Mouse (Mus musculus) MEL (cell line): ENCODE results near the gene Pknox2. TPM values are rescaled to one million over a fixed set of nuclear protein-coding genes. Genes with fewer than 3 reads are reported as not detected.

Source experiments
- DNase-seq: peaks from one replicate; pipeline ENCODE4 v3.0.0; 2011; ENCODE audit warnings: low read depth, low spot score
- H3K27ac ChIP-seq: 2 replicates; pipeline ENCODE4 v1.5.1; 2012; ENCODE audit warnings: low read depth, mild to moderate bottlenecking, control low read depth, low read length, moderate library complexity; ENCODE audit not compliant: control insufficient read depth
- H3K27me3 ChIP-seq, 2 experiments: fragments of 150-350 bp in 1 of 2; sonication (generic) in 1 of 2; 2 replicates each; pipeline ENCODE4 v1.6.1; 2012; ENCODE audit warnings: low read length in 2 of 2, mild to moderate bottlenecking in 2 of 2, improper control_type of control experiment in 1 of 2, moderate library complexity in 1 of 2; ENCODE audit not compliant: insufficient read depth in 2 of 2, control insufficient read depth in 1 of 2
- H3K36me3 ChIP-seq, 2 experiments: 2 replicates each; pipeline ENCODE4 v1.6.1; 2012 to 2014; ENCODE audit warnings: low read length in 2 of 2, improper control_type of control experiment in 1 of 2, inconsistent platforms in 1 of 2, mild to moderate bottlenecking in 1 of 2; ENCODE audit not compliant: insufficient read depth in 2 of 2, control insufficient read depth in 1 of 2
- H3K4me1 ChIP-seq, 2 experiments: fragments of 150-350 bp in 1 of 2; sonication (generic) in 1 of 2; 2 replicates each; pipeline ENCODE4 v1.6.1; 2012; ENCODE audit warnings: low read length in 2 of 2, improper control_type of control experiment in 1 of 2, mild to moderate bottlenecking in 1 of 2; ENCODE audit not compliant: insufficient read depth in 2 of 2, control insufficient read depth in 1 of 2
- H3K4me3 ChIP-seq, 2 experiments: fragments of 150-350 bp in 1 of 2; sonication (generic) in 1 of 2; 2 replicates each; pipeline ENCODE4 v1.5.1; 2012; ENCODE audit warnings: low read depth in 2 of 2, low read length in 2 of 2, mild to moderate bottlenecking in 2 of 2, moderate library complexity in 2 of 2, control low read depth in 1 of 2, improper control_type of control experiment in 1 of 2; ENCODE audit not compliant: control insufficient read depth in 1 of 2, insufficient read depth in 1 of 2
- H3K79me2 ChIP-seq: 2 replicates; pipeline ENCODE4 v1.6.1; 2012; ENCODE audit warnings: mild to moderate bottlenecking, low read length, moderate library complexity; ENCODE audit not compliant: control insufficient read depth, poor library complexity, insufficient read depth
- H3K9ac ChIP-seq: 2 replicates; pipeline ENCODE4 v1.6.1; 2012; ENCODE audit warnings: low read depth, mild to moderate bottlenecking, control low read depth, low read length, moderate library complexity; ENCODE audit not compliant: control insufficient read depth, poor library complexity, severe bottlenecking
- H3K9me3 ChIP-seq: fragments of 150-350 bp; sonication (generic); replicated peaks from 2 replicates; pipeline ENCODE4 v1.6.1; 2012; ENCODE audit warnings: mild to moderate bottlenecking, low read length, improper control_type of control experiment, moderate library complexity; ENCODE audit not compliant: insufficient read depth
- ELF1 ChIP-seq: IDR thresholded peaks from 2 replicates; pipeline ENCODE4 v1.6.1; 2014; ENCODE audit warnings: low read depth, mild to moderate bottlenecking, inconsistent platforms, low read length, improper control_type of control experiment, moderate library complexity
- EP300 ChIP-seq, 2 experiments: IDR thresholded peaks; 2 replicates each; pipeline ENCODE4 v1.6.1; 2011; ENCODE audit warnings: improper control_type of control experiment in 2 of 2, low read length in 2 of 2, low read depth in 1 of 2, mild to moderate bottlenecking in 1 of 2
- GABPA ChIP-seq: IDR thresholded peaks from 2 replicates; pipeline ENCODE4 v1.6.1; 2012; ENCODE audit warnings: low read depth, mild to moderate bottlenecking, inconsistent platforms, low read length, improper control_type of control experiment, moderate library complexity
- GATA1 ChIP-seq: IDR thresholded peaks from 2 replicates; pipeline ENCODE4 v1.6.1; 2011; ENCODE audit warnings: low read depth, low read length, improper control_type of control experiment
- JUND ChIP-seq: IDR thresholded peaks from 2 replicates; pipeline ENCODE4 v1.6.1; 2011; ENCODE audit warnings: low read depth, mild to moderate bottlenecking, improper control_type of control experiment, low read length
- MAX ChIP-seq: IDR thresholded peaks from 2 replicates; pipeline ENCODE4 v1.6.1; 2011; ENCODE audit warnings: low read length, improper control_type of control experiment
- MEF2A ChIP-seq: IDR thresholded peaks from 2 replicates; pipeline ENCODE4 v1.6.1; 2014; ENCODE audit warnings: low read depth, mild to moderate bottlenecking, inconsistent platforms, low read length, improper control_type of control experiment; ENCODE audit not compliant: poor library complexity, insufficient replicate concordance, severe bottlenecking; ENCODE audit errors: extremely low read depth
- MXI1 ChIP-seq: IDR thresholded peaks from 2 replicates; pipeline ENCODE4 v1.6.1; 2011; ENCODE audit warnings: mild to moderate bottlenecking, low read depth, low read length, improper control_type of control experiment
- MYB ChIP-seq: IDR thresholded peaks from 2 replicates; pipeline ENCODE4 v1.6.1; 2011; ENCODE audit warnings: mild to moderate bottlenecking, low read depth, low read length, improper control_type of control experiment
- MYC ChIP-seq: IDR thresholded peaks from 2 replicates; pipeline ENCODE4 v1.6.1; 2011; ENCODE audit warnings: low read depth, mild to moderate bottlenecking, low read length, improper control_type of control experiment, moderate library complexity
- POLR2A ChIP-seq, 2 experiments: IDR thresholded peaks; 2 replicates each; pipeline ENCODE4 v1.6.1; 2011 to 2012; ENCODE audit warnings: low read length in 2 of 2, mild to moderate bottlenecking in 2 of 2, control low read depth in 1 of 2, improper control_type of control experiment in 1 of 2, low read depth in 1 of 2, moderate library complexity in 1 of 2; ENCODE audit not compliant: control insufficient read depth in 1 of 2, insufficient read depth in 1 of 2, poor library complexity in 1 of 2
- POLR2AphosphoS5 ChIP-seq: IDR thresholded peaks from 2 replicates; pipeline ENCODE4 v1.6.1; 2012; ENCODE audit warnings: low read depth, borderline replicate concordance, mild to moderate bottlenecking, inconsistent platforms, low read length, moderate library complexity, mixed read lengths
- RAD21 ChIP-seq: IDR thresholded peaks from 2 replicates; pipeline ENCODE4 v1.6.1; 2011; ENCODE audit warnings: mild to moderate bottlenecking, low read depth, low read length, improper control_type of control experiment
- SIN3A ChIP-seq: IDR thresholded peaks from 2 replicates; pipeline ENCODE4 v1.6.1; 2012; ENCODE audit warnings: low read length, improper control_type of control experiment, inconsistent platforms
- TAL1 ChIP-seq: IDR thresholded peaks from 2 replicates; pipeline ENCODE4 v1.6.1; 2012; ENCODE audit warnings: mild to moderate bottlenecking, inconsistent platforms, low read length, moderate library complexity, mixed read lengths
- USF2 ChIP-seq, 2 experiments: IDR thresholded peaks; 2 replicates each; pipeline ENCODE4 v1.6.1; 2011 to 2012; ENCODE audit warnings: improper control_type of control experiment in 2 of 2, low read length in 2 of 2, borderline replicate concordance in 1 of 2, inconsistent platforms in 1 of 2, low read depth in 1 of 2, mild to moderate bottlenecking in 1 of 2; ENCODE audit not compliant: insufficient read depth in 1 of 2
- ZC3H11A ChIP-seq: IDR thresholded peaks from 2 replicates; pipeline ENCODE4 v1.6.1; 2012; ENCODE audit warnings: low read depth, mild to moderate bottlenecking, inconsistent platforms, low read length, improper control_type of control experiment
- polyA plus RNA-seq, 2 experiments: library from polyadenylated mRNA; stranded (reverse) in 1 of 2; unstranded in 1 of 2; fragments of >175 nt in 1 of 2; fragments of >200 nt in 1 of 2; gene quantifications; 2 replicates each; pipeline versions ENCODE4 v1.2.1 to v1.2.4; 2012; ENCODE audit warnings: low replicate concordance in 2 of 2, low read depth in 1 of 2; ENCODE audit not compliant: insufficient read length in 2 of 2, insufficient read depth in 1 of 2, missing spikeins in 1 of 2
- total RNA-seq: library from RNA; depleted of rRNA; stranded (reverse); fragments of 300-350 nt; gene quantifications from 2 replicates; pipeline ENCODE4 v1.2.3, GENCODE M21; 2012

The Pknox2 gene
- total and polyA plus RNA-seq, 3 experiments, result not detected

GRCm38 (mm10) chr9:37030347-37031213, 116.6 kb downstream of the Pknox2 start:
- Histone ChIP-seq H3K27ac (no peak overlapping the region), H3K4me1 (no peaks in the 10 kb centered on the region)
- TF ChIP-seq GABPA (no peak), POLR2AphosphoS5 (no peak), ZC3H11A (no peak), RAD21 (no peak), USF2 (IDR thresholded peaks at IDR 0.05; ENCODE audit: borderline replicate concordance in 1 of 2, insufficient read depth in 1 of 2, low read depth in 1 of 2, low read length in 2 of 2) (no peak), MEF2A (no peak), JUND (no peak), MAX (no peak), GATA1 (no peak), MYB (no peak), SIN3A (no peak), EP300 (IDR thresholded peaks at IDR 0.05; ENCODE audit: low read depth in 1 of 2, low read length in 2 of 2) (no peak), MXI1 (no peak), MYC (no peak), POLR2A (IDR thresholded peaks at IDR 0.05; ENCODE audit: control insufficient read depth in 1 of 2, insufficient read depth in 1 of 2, low read depth in 1 of 2, low read length in 2 of 2, poor library complexity in 1 of 2) (no peak)
- TF ChIP-seq, all 39 proteins: peak for 0

GRCm38 (mm10) chr9:37029811-37030346, 117.3 kb downstream of the Pknox2 start:
- H3K27me3 ChIP-seq, result no peaks in the 10 kb centered on the region
- H3K79me2 ChIP-seq, result no peaks in the 10 kb centered on the region
- H3K27ac ChIP-seq, result no peak overlapping the region
- no peaks in the 10 kb centered on the region for H3K9me3 ChIP-seq
- H3K4me3 ChIP-seq, result no peak overlapping the region
- TF ChIP-seq TAL1, result no peak
- no peak for TF ChIP-seq ELF1
- DNase-seq, result no peak
- no peaks in the 10 kb centered on the region for H3K36me3 ChIP-seq
- H3K4me1 ChIP-seq, result no peaks in the 10 kb centered on the region
- H3K9ac ChIP-seq, result no peak overlapping the region

More at GRCm38 (mm10) chr9:37030347-37031213, 116.6 kb downstream of the Pknox2 start:
- Histone ChIP-seq H3K36me3 (no peaks in the 10 kb centered on the region), H3K9ac (no peak overlapping the region), H3K27me3 (no peaks in the 10 kb centered on the region), H3K9me3 (no peaks in the 10 kb centered on the region), H3K79me2 (no peaks in the 10 kb centered on the region), H3K4me3 (no peak overlapping the region)
- DNase-seq, result no peak
